Mouse (Mus musculus): Measurements from ENCODE around the gene Imp4. TPM values are rescaled to one million over a fixed set of nuclear protein-coding genes. Genes with fewer than 3 reads are reported as not detected.

Gene Imp4
- polyA plus RNA-seq (2014; fragmentation: Illumina TruSeq; extraction: RNeasy Lipid Tissue Mini Kit (QIAGEN cat#74804); ENCODE audit: low read depth, low replicate concordance): 13.7 TPM

DNA sequence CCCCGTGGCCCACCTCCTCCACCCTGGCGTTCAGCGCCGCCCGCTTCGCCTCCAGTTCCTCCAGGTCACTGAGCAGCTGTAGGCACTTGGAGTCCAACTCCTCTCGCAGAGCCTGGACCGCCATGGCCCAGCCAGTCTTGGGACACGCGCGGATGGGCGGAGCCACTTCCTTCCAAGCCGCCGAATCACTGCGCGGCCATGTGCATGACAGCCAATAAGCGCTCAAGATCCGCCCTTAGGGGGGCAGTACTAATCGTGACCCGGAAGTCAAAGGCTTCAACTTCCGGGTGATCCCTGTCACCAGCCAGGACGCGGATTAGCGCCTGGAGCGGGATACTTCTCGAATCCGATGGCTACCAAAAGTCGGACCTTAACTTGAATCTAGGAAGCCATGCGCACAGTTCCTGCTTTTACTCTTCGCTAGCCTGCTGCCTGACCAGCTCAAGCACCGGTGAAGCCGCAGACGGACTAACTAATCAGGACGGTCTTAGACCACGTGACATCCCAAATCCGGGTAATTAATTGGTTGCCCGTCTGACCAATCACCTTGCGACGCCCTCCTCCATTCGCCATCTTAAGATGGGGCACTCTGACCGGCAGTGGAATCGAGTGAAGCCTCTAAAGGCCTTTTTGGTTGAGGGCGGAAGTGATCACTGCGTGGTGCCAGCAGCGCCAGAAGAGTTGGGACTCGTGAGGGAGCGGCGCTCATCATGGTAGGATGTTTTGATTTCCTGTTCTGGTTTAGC, at the start of gene Imp4, which contains the start of gene Ccdc115:
Gene Imp4, plus strand, starts transcription at position 637 of the 746 bp plus-strand sequence.
Gene Ccdc115, minus strand, starts transcription at position 458 of the 746 bp plus-strand sequence.

DNA sequence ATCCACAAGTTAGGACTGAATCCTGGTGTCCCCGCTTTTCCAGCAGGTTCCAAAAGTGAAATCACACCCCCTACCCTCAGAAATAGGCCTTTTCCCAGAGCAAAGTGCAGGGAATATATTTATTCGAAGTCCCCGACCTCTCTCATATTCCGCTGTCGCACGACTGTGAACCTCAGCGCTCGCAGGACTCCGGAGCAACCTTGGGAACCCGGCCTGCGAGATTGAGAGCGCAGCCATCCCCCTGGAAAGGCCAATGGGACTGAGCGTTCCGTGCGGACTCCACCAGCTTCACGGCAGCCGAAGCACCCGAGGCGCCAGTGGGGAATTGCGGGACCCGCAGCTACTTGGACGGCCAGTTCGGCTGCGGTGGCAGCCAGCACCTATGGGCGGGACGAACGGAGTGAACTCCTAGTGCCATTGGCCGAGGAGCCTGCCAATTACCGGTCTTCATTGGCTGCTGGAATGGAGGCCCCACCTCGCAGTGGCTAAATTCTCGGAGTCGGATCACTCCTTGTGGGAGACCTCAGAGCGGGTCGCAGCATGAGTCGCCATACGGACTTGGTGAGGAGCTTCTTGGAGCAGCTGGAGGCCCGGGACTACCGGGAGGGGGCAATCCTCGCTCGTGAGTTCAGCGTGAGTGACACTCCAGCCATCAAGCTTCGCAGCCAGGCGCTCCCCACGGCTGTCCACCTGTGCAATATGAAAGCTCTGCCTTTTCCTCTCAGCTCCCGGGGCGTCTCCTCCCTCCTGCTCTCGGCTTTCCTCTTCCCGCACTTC, 19.8 kb downstream of the Imp4 start, which contains the start of gene Ptpn18:
Gene Ptpn18, plus strand, starts transcription at position 479 of the 777 bp plus-strand sequence.

Other genes starting within 250 kb of the Imp4 start
- 22.2 TPM for gene Ccdc115, start 179 bp upstream of the Imp4 start, polyA plus RNA-seq (2014; fragmentation: Illumina TruSeq; extraction: RNeasy Lipid Tissue Mini Kit (QIAGEN cat#74804); ENCODE audit: low read depth, low replicate concordance)
- 6.1 TPM for gene Ptpn18, start 19.9 kb downstream of the Imp4 start, polyA plus RNA-seq (2014; fragmentation: Illumina TruSeq; extraction: RNeasy Lipid Tissue Mini Kit (QIAGEN cat#74804); ENCODE audit: low read depth, low replicate concordance)
- gene Prss39, start 58.6 kb downstream of the Imp4 start, polyA plus RNA-seq (2014; fragmentation: Illumina TruSeq; extraction: RNeasy Lipid Tissue Mini Kit (QIAGEN cat#74804); ENCODE audit: low read depth, low replicate concordance): not detected
- gene Cfc1, start 95.8 kb downstream of the Imp4 start, polyA plus RNA-seq (2014; fragmentation: Illumina TruSeq; extraction: RNeasy Lipid Tissue Mini Kit (QIAGEN cat#74804); ENCODE audit: low read depth, low replicate concordance): not detected
- gene Prss40, start 121.1 kb downstream of the Imp4 start, polyA plus RNA-seq (2014; fragmentation: Illumina TruSeq; extraction: RNeasy Lipid Tissue Mini Kit (QIAGEN cat#74804); ENCODE audit: low read depth, low replicate concordance): not detected
- gene Amer3, start 139.8 kb downstream of the Imp4 start, polyA plus RNA-seq (2014; fragmentation: Illumina TruSeq; extraction: RNeasy Lipid Tissue Mini Kit (QIAGEN cat#74804); ENCODE audit: low read depth, low replicate concordance): not detected